ENCODE assay signal across 26 mouse cellular contexts in genomic region chr15:77144960-77145359, GRCm38 (mm10).
"Had no signal": no experiment of that assay in that cellular context is flagged by ENCODE, and none has a peak within 500 bp of the region (broad histone marks: within the 10 kb centered on the region; RNA-seq: fewer than 3 reads in every experiment).

No protein-coding gene starts in this region.

- H3K27ac ChIP-seq: heart, embryonic 10.5 days; heart, embryonic 15.5 days; hindbrain, embryonic 10.5 days; hindbrain, embryonic 12.5 days; hindbrain, embryonic 14.5 days; intestine, embryonic 15.5 days; layer of hippocampus, adult 2 months; left cerebral cortex, adult 2 months; limb, embryonic 10.5 days; liver, embryonic 13.5 days; liver, embryonic 15.5 days had no signal

- H3K9ac ChIP-seq: heart, embryonic 15.5 days; hindbrain, embryonic 12.5 days; hindbrain, embryonic 14.5 days; intestine, embryonic 15.5 days; limb, embryonic 12.5 days; liver, embryonic 13.5 days; liver, embryonic 15.5 days had no signal

- ATAC-seq: forebrain, embryonic 16.5 days; hindbrain, embryonic 16.5 days; inflammation-experienced regulatory T-cells, adult 6 months; intestine, embryonic 15.5 days; intestine, postnatal 0 days had no signal

- H3K9me3 ChIP-seq: heart, embryonic 10.5 days; heart, embryonic 15.5 days; hindbrain, embryonic 10.5 days; hindbrain, embryonic 12.5 days; intestine, embryonic 15.5 days; limb, embryonic 10.5 days; limb, embryonic 12.5 days; liver, embryonic 13.5 days; liver, embryonic 15.5 days had no signal

- H3K4me3 ChIP-seq: heart, embryonic 10.5 days; heart, embryonic 15.5 days; hindbrain, embryonic 10.5 days; hindbrain, embryonic 12.5 days; intestine, embryonic 15.5 days; layer of hippocampus, adult 2 months; left cerebral cortex, adult 2 months; limb, embryonic 10.5 days; limb, embryonic 12.5 days; liver, embryonic 13.5 days; liver, embryonic 15.5 days had no signal

- H3K4me2 ChIP-seq: heart, embryonic 15.5 days; hindbrain, embryonic 12.5 days; hindbrain, embryonic 14.5 days; intestine, embryonic 15.5 days; limb, embryonic 12.5 days; liver, embryonic 13.5 days; liver, embryonic 15.5 days had no signal

- DNase-seq: gastrocnemius, postnatal 10 days; gastrocnemius, postnatal 25 days; heart, postnatal 14 days; heart, postnatal 4 days; kidney, adult 18-20 months; kidney, adult 8-10 months; kidney, postnatal 10 days; kidney, postnatal 25 days; kidney, postnatal 4 days; liver; liver, embryonic 13.5 days had no signal

- H3K27me3 ChIP-seq: heart, embryonic 15.5 days; hindbrain, embryonic 12.5 days; intestine, embryonic 15.5 days; limb, embryonic 12.5 days; liver, embryonic 13.5 days; liver, embryonic 15.5 days had no signal

- H3K36me3 ChIP-seq: heart, embryonic 15.5 days; intestine, embryonic 15.5 days; liver, embryonic 13.5 days; liver, embryonic 15.5 days had no signal
